Mouse (Mus musculus) heart, postnatal 25 days (tissue): ENCODE measurements around the gene Olfr521. TPM values are rescaled to one million over a fixed set of nuclear protein-coding genes. Genes with fewer than 3 reads are reported as not detected.
"Not testable (repeated sequence)": the region's sequence is repeated elsewhere in the genome, so short reads cannot be mapped to it uniquely, and the experiment has no call there.

Experiments
- DNase-seq: peaks from one replicate; pipeline ENCODE4 v3.0.0; 2022; ENCODE audit warnings: low spot score
- intact Hi-C: fragments of 180-260 bp; cut with DNase I; formaldehyde crosslinking; loops from one replicate; pipeline ENCODE4 v1.15.1; 2025
- total RNA-seq, 2 experiments: library from RNA; stranded (reverse); gene quantifications; 2 replicates each; pipeline ENCODE4 v1.2.3; 2021

Gene Olfr521
- total RNA-seq, 2 experiments from 2014 or later = not detected

GRCm38 (mm10) chr7:99804033-99804432, 40.7 kb downstream of the Olfr521 start:
- intact Hi-C loops, DNase-seq: not testable (repeated sequence)

GRCm38 (mm10) chr7:99805340-99805739, 42.0 kb downstream of the Olfr521 start:
- DNase-seq = no peak
- intact Hi-C loops = no loop called here

- DNase-seq, intact Hi-C loops: not testable (repeated sequence)
Observed at GRCm38 (mm10) chr7:99807043-99807442, 43.7 kb downstream of the Olfr521 start.

- intact Hi-C loops = no loop called here
Observed at GRCm38 (mm10) chr7:99810814-99811213, 47.5 kb downstream of the Olfr521 start.

GRCm38 (mm10) chr7:99811661-99812060, 48.4 kb downstream of the Olfr521 start:
- DNase-seq = no peak
- intact Hi-C loops = no loop called here

More at GRCm38 (mm10) chr7:99810814-99811213, 47.5 kb downstream of the Olfr521 start:
- DNase-seq = no peak

- intact Hi-C loops = no loop called here
- DNase-seq = no peak
Observed at GRCm38 (mm10) chr7:99813394-99813793, 50.1 kb downstream of the Olfr521 start.

GRCm38 (mm10) chr7:99818181-99818725, 54.9 kb downstream of the Olfr521 start:
- intact Hi-C loops, DNase-seq: not testable (repeated sequence)

Other genes starting within 250 kb of the Olfr521 start
- gene Arrb1, start 228.0 kb upstream of the Olfr521 start, total RNA-seq = 10 to 100 TPM; 17.2 to 26.4 TPM
- 1 to 10 TPM; 3.0 to 3.9 TPM for gene Tpbgl, start 136.4 kb upstream of the Olfr521 start, total RNA-seq
- 1 to 10 TPM; 7.2 to 8.1 TPM for gene Slco2b1, start 52.2 kb upstream of the Olfr521 start, total RNA-seq
- gene Olfr520, start 33.2 kb upstream of the Olfr521 start, total RNA-seq = not detected
- gene Neu3, start 64.9 kb downstream of the Olfr521 start, total RNA-seq = 1 to 10 TPM; 4.1 to 4.2 TPM
- gene Xrra1, start 95.6 kb downstream of the Olfr521 start, total RNA-seq = not detected
- gene Spcs2, start 100.0 kb downstream of the Olfr521 start, total RNA-seq = 10 to 100 TPM; 46.3 to 47.2 TPM
- gene Rnf169, start 216.9 kb downstream of the Olfr521 start, total RNA-seq = 10 to 100 TPM in 1 of 2 experiments, 1 to 10 TPM in 1; 9.8 to 10.2 TPM
- under 1 TPM in 1 of 2 experiments, not detected in 1; 0.36 TPM for gene Chrdl2, start 242.7 kb downstream of the Olfr521 start, total RNA-seq